Mouse (Mus musculus) lung, postnatal 0 days (tissue): Measurements from ENCODE around the gene Btaf1.

ENCODE experiments used
- CTCF ChIP-seq: IDR thresholded peaks from 2 replicates; pipeline ENCODE4 v1.5.1; 2016; ENCODE audit warnings: antibody characterized with exemption, mild to moderate bottlenecking
- EP300 ChIP-seq: IDR thresholded peaks from 2 replicates; pipeline ENCODE4 v1.6.1; 2016; ENCODE audit warnings: antibody characterized with exemption, mild to moderate bottlenecking, control low read depth

DNA sequence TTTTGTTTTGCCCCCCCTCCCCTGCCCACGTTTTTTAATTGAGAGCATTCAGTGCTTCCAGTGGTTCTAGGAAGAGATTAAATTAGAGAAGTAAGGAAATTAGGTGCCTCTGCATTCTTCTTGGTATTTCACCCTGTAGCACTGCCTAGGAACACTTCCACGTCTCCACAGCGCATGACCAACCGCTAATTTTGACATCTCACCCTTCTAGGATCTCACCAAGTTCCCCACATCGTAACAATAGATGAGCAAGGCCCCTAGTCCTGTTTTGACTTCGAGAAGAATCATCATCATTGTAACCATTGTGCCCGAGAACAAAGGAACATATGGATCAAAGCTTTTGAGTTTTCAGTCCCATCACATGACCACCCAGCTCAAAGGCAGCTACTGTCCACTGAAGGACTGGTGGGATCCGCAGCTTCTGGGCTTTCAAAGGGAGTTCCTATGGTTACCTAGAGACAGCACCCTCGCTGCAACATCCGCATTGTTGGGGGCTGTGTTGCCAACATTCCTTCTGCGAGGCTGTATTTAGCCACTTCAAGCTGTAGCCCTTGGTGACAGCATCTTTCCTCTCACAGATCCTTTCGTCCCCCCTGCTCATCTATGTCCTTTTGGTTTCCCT, 15.3 kb upstream of the Btaf1 start:
- TF ChIP-seq CTCF (no peak), EP300 (no peak)
